Mouse (Mus musculus): ENCODE measurements at regions not wholly inside any gene's neighbourhood (a gene's known extent, or its start where the extent isn't known, plus 50 kb on each side); places are given as distances from the start of the nearest gene placed in this dataset.

DNA sequence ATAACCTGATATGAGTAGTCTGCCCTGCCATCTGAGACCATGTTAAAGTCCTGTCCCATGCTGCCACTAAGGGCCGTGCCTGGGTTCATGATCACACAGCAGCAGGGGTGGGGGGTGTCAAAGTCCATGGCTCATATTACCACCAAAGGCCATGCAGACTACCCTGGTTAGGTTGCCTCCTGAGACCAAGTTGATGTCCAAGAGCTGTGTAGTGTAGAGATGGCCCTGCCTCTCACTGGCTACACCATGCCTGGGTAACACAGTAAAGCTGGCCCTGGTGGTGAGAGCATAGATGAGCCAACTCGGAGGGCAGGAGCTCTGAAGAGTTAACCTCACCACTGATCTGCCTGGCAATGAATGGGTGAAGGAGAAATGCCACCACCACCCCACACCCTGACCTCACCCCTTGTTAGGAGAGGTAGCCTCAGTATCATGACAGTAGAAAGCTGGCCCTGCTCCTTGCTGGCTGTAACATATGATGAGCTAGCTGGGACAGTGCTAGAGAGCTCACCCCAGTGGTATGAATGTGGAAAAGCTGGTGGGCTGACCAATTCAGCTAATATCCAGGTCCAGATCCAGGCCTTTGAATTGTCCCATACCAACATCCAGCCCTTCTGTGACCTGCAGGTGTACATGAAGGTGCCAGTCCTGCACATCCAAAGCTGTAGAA lies 258.8 kb downstream of the Lrrn1 start:
- DNase-seq (ENCODE audit: low spot score in 2 of 2) = no peak

DNA sequence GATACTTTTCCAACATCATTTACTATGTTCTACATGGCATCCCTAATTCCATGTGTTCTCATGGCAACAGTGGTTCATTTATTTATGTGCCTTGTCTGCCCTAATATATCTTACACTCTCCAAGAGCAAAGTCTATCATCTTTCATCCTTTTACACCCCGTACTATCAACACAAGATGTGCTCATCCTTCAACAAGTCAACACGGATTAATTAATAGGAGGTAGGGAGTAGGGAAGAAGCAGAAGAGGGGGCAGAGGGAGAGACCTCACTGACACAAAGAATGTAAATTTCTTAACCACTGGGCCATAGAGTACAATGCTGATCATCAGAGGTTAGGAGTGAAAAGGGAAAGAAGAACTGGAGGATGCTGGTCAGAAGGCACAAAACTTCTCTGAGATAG lies 267.0 kb upstream of the Setmar start:
- DNase-seq (ENCODE audit: low spot score in 2 of 2) = no peak

DNA sequence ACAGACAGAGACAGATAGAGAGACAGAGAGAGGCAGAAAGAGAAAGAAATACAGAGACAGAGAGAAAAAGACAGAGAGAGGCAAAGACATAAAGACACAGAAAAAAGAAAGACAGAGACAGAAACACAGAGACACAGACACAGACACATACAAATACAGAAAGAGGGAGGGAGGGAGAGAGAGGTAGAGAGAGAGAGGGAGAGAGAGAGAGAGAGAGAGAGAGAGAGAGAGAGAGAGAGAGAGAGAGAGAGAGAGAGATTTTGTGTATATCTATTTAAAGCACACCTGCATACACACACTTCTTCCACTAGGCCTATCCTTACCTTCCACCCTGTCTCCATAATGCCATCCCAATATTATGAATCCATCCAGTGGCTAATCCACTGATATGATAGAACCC lies 261.8 kb upstream of the Setmar start:
- DNase-seq (ENCODE audit: low spot score in 2 of 2) = no peak

Data from layer of hippocampus, postnatal 14 days (tissue).